Mouse (Mus musculus): Measurements from ENCODE around the gene Ccnd2. TPM values are rescaled to one million over a fixed set of nuclear protein-coding genes. Genes with fewer than 3 reads are reported as not detected.

Ccnd2 gene
- total RNA-seq, 1 experiment from 2014 or later = 57.3 TPM

DNA sequence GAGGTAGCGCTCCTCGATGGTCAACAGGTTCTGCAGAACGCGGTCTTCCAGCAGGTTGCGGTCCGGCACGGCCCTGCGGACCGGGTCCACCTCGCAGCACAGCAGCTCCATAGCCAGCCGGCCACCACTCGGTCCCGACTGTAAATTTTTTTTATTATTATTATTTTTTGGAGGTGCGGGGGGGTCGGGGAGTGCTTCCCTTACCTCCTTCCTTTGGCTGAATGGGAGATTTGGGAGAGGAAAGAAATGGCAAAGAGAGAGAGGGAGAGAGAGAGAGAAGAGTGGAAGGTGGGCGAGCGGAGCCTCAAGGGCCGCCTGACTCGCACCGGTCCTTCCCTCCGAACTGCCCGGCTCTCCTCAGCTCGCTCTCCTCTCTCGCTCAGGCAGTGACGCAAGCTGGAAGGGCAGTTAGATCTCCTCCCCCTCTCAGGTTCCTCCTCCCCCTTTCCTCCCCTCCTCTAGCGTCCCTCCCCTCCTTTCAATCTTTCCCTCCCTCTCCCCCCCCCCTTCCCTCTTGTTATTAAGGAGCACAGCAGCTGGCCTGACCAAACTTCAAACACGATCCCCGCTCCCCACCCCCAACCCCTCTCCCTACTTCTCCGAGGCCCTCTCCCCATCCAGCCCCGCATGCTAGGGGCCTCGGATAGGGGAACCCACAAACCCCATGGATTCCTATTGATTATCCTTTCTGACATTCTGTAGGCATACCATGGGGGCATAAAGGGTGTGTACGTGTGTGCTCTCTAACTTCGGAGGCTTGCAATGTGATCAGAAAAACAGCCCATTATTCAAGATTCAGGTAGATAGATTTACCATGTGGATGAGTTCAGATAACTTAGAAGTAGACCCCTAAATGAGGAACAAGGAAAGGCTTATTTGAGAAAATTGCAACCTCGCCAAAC, 1.1 kb downstream of the Ccnd2 start:
- peak; percentile 37 to 38; a peak in 3 of 4 replicates for ATAC-seq (replicated peaks in 1 of 2; ENCODE audit: insufficient read depth in 1 of 2, low FRiP score in 2 of 2, low TSS enrichment in 1 of 2, low read depth in 1 of 2, poor library complexity in 2 of 2, severe bottlenecking in 2 of 2)

GRCm38 (mm10) chr6:127149944-127150662, 1.9 kb downstream of the Ccnd2 start:
- no peak for ATAC-seq (replicated peaks in 1 of 2; ENCODE audit: insufficient read depth in 1 of 2, low FRiP score in 2 of 2, low TSS enrichment in 1 of 2, low read depth in 1 of 2, poor library complexity in 2 of 2, severe bottlenecking in 2 of 2)

GRCm38 (mm10) chr6:127149303-127149943, 2.6 kb downstream of the Ccnd2 start:
- no peak for ATAC-seq (replicated peaks in 1 of 2; ENCODE audit: insufficient read depth in 1 of 2, low FRiP score in 2 of 2, low TSS enrichment in 1 of 2, low read depth in 1 of 2, poor library complexity in 2 of 2, severe bottlenecking in 2 of 2)

DNA sequence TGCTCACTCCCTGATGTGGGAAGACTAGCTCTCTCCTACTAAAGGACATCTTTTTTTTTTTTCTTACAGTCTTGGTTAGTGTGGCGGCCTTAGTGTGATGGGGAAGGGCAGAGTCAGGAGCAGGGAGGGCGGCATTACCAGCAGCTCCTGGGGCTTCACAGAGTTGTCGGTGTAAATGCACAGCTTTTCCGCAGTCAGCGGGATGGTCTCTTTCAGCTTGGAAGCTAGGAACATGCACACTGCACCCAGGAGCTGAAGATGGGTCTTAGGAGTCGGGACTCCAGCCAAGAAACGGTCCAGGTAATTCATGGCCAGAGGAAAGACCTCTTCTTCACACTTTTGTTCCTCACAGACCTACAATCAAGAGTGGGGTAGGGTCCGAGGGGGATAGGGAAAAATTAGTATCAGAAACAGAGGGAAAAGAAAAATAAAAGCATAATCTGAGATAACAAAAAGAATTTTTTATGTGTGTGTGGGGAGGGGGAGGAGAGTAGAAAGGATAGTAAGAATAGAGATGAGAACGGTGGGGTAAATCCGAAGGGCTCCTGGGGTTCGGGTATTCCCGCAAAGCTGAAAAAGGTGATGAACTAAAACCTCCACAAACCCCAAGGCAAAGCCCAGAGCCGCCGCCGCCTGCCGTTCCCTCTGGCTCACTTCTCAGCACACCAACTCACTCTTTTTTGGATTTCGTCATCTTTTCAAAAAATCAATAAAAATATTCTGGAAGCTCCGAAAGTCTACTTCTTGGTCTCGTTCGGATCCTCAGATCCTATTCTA, 3.3 kb downstream of the Ccnd2 start:
- ATAC-seq (replicated peaks in 1 of 2; ENCODE audit: insufficient read depth in 1 of 2, low FRiP score in 2 of 2, low TSS enrichment in 1 of 2, low read depth in 1 of 2, poor library complexity in 2 of 2, severe bottlenecking in 2 of 2) = no peak

GRCm38 (mm10) chr6:127147665-127148064, 4.3 kb downstream of the Ccnd2 start:
- ATAC-seq (replicated peaks in 1 of 2; ENCODE audit: insufficient read depth in 1 of 2, low FRiP score in 2 of 2, low TSS enrichment in 1 of 2, low read depth in 1 of 2, poor library complexity in 2 of 2, severe bottlenecking in 2 of 2) = peak; percentile 24 to 32; a peak in 3 of 4 replicates

- ATAC-seq (replicated peaks in 1 of 2; ENCODE audit: insufficient read depth in 1 of 2, low FRiP score in 2 of 2, low TSS enrichment in 1 of 2, low read depth in 1 of 2, poor library complexity in 2 of 2, severe bottlenecking in 2 of 2) = no peak
Measured at GRCm38 (mm10) chr6:127146322-127146947, 5.6 kb downstream of the Ccnd2 start.

DNA sequence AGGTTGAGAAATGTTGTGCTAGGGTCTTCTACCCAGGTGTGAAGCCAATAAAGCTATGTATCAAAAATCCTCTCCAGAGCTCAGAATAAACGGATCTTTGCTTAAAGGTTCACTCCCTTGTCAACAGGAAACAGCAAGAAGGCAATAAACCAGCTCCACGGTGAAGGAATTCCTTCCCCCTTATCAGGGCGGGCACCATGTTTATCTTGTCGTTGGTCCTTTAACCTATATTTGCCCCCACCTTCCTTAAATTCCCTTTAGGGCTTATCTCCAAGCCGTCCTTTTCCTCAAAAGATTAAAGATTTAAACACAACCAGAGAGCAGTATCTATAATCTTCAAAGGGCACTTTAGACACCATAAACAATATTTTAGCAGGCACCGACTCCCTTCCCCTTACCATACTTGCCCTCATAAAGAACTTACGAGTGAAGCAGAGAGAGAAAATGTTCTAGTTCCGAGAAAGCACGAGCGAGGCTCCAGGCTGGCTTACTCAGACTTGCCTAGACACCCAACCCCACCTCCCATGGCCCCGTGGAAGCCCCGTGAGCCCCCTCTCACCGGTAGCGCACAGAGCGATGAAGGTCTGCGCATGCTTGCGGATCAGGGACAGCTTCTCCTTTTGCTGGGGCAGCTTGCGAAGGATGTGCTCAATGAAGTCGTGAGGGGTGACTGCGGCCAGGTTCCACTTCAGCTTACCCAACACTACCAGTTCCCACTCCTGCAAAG, 6.4 kb downstream of the Ccnd2 start:
- ATAC-seq (replicated peaks in 1 of 2; ENCODE audit: insufficient read depth in 1 of 2, low FRiP score in 2 of 2, low TSS enrichment in 1 of 2, low read depth in 1 of 2, poor library complexity in 2 of 2, severe bottlenecking in 2 of 2) = no peak

GRCm38 (mm10) chr6:127143576-127144288, 8.3 kb downstream of the Ccnd2 start:
- ATAC-seq (replicated peaks in 1 of 2; ENCODE audit: insufficient read depth in 1 of 2, low FRiP score in 2 of 2, low TSS enrichment in 1 of 2, low read depth in 1 of 2, poor library complexity in 2 of 2, severe bottlenecking in 2 of 2) = no peak

GRCm38 (mm10) chr6:127143124-127143520, 8.9 kb downstream of the Ccnd2 start:
- peak; percentile 70 to 72 for ATAC-seq (replicated peaks in 1 of 2; ENCODE audit: insufficient read depth in 1 of 2, low FRiP score in 2 of 2, low TSS enrichment in 1 of 2, low read depth in 1 of 2, poor library complexity in 2 of 2, severe bottlenecking in 2 of 2)

GRCm38 (mm10) chr6:127142154-127143123, 9.6 kb downstream of the Ccnd2 start:
- peak; percentile 33 to 49; a peak in 3 of 4 replicates for ATAC-seq (replicated peaks in 1 of 2; ENCODE audit: insufficient read depth in 1 of 2, low FRiP score in 2 of 2, low TSS enrichment in 1 of 2, low read depth in 1 of 2, poor library complexity in 2 of 2, severe bottlenecking in 2 of 2)

- no peak for ATAC-seq (replicated peaks in 1 of 2; ENCODE audit: insufficient read depth in 1 of 2, low FRiP score in 2 of 2, low TSS enrichment in 1 of 2, low read depth in 1 of 2, poor library complexity in 2 of 2, severe bottlenecking in 2 of 2)
Measured at GRCm38 (mm10) chr6:127138962-127139361, 13.0 kb downstream of the Ccnd2 start.

DNA sequence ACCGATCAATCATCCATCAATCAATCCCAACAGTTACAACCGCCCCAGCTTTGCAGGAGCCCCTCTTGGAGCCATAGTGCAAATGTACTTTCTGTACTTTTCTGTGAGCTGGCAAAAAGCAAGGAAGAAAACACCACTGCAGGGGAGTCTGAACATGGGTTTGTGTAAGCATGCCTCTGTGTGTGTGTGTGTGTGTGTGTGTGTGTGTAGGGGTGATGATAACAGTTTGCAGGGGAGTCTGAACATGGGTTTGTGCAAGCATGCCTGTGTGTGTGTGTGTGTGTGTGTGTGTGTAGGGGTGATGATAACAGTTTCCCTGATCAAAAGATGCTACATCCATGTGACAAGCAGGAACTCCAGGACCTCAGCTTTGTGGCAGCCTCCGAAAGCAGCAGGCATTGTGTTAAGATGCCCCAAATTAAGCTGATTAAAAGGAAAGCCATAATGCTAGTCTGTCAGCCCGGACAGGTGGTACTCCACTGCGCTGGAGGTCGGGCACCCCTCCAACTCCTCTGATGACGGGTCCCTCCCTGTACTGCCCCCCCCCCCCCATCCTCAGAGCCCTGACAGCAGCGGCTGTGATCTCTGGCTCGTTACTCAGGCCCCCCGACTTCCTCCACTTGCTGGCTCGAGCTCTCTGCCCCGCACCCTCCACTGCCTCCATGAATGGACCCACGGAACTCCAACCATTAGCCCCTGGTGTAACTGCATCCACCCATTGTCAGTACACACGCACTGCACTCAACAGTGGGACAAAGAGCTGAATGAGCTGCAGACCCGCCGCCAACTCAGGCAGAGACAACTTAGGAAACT, 18.4 kb downstream of the Ccnd2 start:
- no peak for ATAC-seq (replicated peaks in 1 of 2; ENCODE audit: insufficient read depth in 1 of 2, low FRiP score in 2 of 2, low TSS enrichment in 1 of 2, low read depth in 1 of 2, poor library complexity in 2 of 2, severe bottlenecking in 2 of 2)

DNA sequence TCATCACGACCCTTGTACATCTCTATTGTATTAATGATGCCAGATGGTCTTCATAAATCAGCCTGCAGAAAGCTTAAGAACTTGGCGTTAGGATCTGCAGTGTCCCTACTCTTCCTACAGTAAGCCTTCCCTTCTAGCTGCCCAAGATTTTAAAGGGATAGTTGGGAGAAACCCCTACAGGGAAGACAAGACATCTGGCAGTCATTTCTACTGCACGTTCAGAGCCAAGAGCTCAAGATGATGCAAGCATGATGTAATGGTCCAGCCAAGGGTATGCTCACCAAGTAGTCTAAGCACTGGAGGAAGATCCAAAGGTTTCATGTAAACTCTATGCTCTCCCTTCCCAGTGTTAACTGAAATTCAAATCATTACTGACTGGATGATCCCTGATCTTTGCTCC, 19.3 kb downstream of the Ccnd2 start:
- no peak for ATAC-seq (replicated peaks in 1 of 2; ENCODE audit: insufficient read depth in 1 of 2, low FRiP score in 2 of 2, low TSS enrichment in 1 of 2, low read depth in 1 of 2, poor library complexity in 2 of 2, severe bottlenecking in 2 of 2)

DNA sequence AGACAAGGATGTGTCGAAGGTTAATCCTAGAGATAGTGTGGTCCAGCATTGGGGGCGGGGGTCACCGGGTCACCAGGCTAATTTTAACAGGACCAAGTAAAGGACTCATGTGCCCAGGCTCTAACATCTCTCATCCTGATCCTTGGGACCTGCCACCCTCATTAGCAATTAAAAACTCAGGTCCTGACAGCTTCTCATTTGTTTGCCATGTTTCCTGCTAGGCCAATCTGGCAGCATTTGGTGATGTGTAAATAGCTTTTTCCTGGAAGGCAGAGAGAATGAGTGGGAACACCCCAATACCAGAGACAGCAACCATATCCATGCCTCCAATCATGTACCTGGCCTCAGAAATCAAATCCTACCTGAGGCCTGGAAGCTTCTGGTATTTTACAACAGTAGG, 20.0 kb downstream of the Ccnd2 start:
- no peak for ATAC-seq (replicated peaks in 1 of 2; ENCODE audit: insufficient read depth in 1 of 2, low FRiP score in 2 of 2, low TSS enrichment in 1 of 2, low read depth in 1 of 2, poor library complexity in 2 of 2, severe bottlenecking in 2 of 2)

Data from hematopoietic stem cell, adult 5-6 weeks (primary cell).